Mouse (Mus musculus) midbrain, embryonic 15.5 days (tissue): ENCODE results near the gene Akap9. TPM values are rescaled to one million over a fixed set of nuclear protein-coding genes. Genes with fewer than 3 reads are reported as not detected.
"Not testable (repeated sequence)": the region's sequence is repeated elsewhere in the genome, so short reads cannot be mapped to it uniquely, and the experiment has no call there.

Experiments
- ATAC-seq: fragments of 200-750 bp; cut with Nextera tagmentation; replicated peaks from 2 replicates; pipeline ENCODE4 v1.8.0; 2017; ENCODE audit warnings: moderate TSS enrichment
- H3K27ac ChIP-seq: fragments of 300-500 bp; sonication (generic); 2 replicates; pipeline ENCODE4 v1.5.1; 2015; ENCODE audit warnings: mild to moderate bottlenecking, inconsistent platforms
- H3K27me3 ChIP-seq: fragments of 300-500 bp; sonication (generic); replicated peaks from 2 replicates; pipeline ENCODE4 v1.6.1; 2015; ENCODE audit warnings: inconsistent platforms
- H3K36me3 ChIP-seq: fragments of 300-500 bp; sonication (generic); replicated peaks from 2 replicates; pipeline ENCODE4 v1.6.1; 2015; ENCODE audit warnings: inconsistent platforms
- H3K4me1 ChIP-seq: fragments of 300-500 bp; sonication (generic); 2 replicates; pipeline ENCODE4 v1.6.1; 2015; ENCODE audit warnings: inconsistent platforms
- H3K4me2 ChIP-seq: fragments of 300-500 bp; sonication (generic); 2 replicates; pipeline ENCODE4 v1.6.1; 2015; ENCODE audit warnings: inconsistent platforms, mild to moderate bottlenecking, moderate library complexity
- H3K4me3 ChIP-seq: fragments of 300-500 bp; sonication (generic); 2 replicates; pipeline ENCODE4 v1.5.1; 2015; ENCODE audit warnings: mild to moderate bottlenecking, inconsistent platforms
- H3K9ac ChIP-seq: fragments of 300-500 bp; sonication (generic); 2 replicates; pipeline ENCODE4 v1.6.1; 2015; ENCODE audit warnings: mild to moderate bottlenecking, inconsistent platforms
- H3K9me3 ChIP-seq: fragments of 300-500 bp; sonication (generic); 2 replicates; pipeline ENCODE4 v1.6.1; 2016; ENCODE audit warnings: inconsistent platforms
- WGBS: fragments of 180-500 bp; shearing (Covaris S2); methylation state at CpG from one replicate; pipeline ENCODE4 v1.1.7; 2015; ENCODE audit warnings: mixed read lengths; 5-methylcytosine and 5-hydroxymethylcytosine counted together
- polyA plus RNA-seq: library from polyadenylated mRNA; unstranded; fragments of >200 nt; fragmentation: Nextera tagmentation; extraction: Ambion mirVana; gene quantifications from 2 replicates; pipeline ENCODE4 v1.2.1, GENCODE M21; 2015

The Akap9 gene
- 406 and 434 TPM in 2 replicates for polyA plus RNA-seq

DNA sequence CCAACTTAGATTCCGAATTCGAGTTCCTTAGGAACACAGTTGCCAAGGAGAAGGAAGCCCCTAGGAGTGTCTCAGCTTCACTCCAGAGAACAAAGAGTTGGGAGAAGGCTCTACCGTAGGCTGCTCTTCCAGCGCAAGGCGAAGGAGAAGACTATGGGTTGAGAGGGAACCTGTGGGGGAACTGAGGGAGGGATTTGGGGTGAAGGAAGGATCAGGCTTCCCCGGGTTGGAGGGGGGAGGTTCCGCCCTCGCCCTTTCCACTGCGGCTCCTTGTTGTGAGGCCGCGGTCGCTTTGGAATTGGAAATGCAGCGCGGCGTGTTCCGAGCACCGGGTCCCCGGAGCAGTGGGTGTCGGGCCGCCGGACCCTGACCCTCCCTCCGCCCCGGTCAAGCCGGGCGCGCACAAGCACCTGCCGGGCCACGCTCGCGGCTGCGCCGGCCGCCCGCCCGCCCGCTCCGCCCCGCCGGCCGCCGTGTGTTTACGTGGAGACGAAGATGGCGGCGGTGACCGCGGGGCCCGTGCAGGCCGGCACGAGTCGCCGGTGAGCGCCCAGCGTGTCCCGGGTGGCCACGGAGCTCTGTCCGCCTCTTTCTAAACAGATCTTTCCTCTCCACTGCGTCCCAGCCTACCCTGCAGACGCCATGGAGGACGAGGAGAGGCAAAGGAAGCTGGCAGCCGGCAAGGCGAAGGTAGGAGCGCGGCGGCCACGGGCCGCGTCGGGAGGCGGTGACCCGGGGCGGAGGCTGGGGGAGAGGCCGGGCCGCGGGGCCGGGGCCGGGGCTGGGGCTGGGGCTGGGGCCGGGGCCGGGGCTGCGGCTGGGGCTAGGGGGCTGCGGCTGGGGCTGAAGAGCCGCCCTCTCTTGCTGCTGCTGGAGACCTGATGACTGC lies at the start of gene Akap9:
Gene Akap9, plus strand, starts transcription at position 254 of the 889 bp plus-strand sequence.
- peak within 1 kb of the TSS; percentile 78 for H3K4me2 ChIP-seq
- no peaks in the 10 kb centered on the region for H3K27me3 ChIP-seq
- no peaks in the 10 kb centered on the region for H3K36me3 ChIP-seq
- H3K9me3 ChIP-seq = no peaks in the 10 kb centered on the region
- peak within 1 kb of the TSS; percentile 99 for H3K27ac ChIP-seq
- peak; percentile 87 for ATAC-seq
- peak within 1 kb of the TSS; percentile 100 for H3K9ac ChIP-seq
- H3K4me1 ChIP-seq = peaks cover 40% of the 10 kb centered on the region
- peak within 1 kb of the TSS; percentile 97 for H3K4me3 ChIP-seq
- WGBS = under 1% methylated on average over 79 of the region's 82 CpGs

GRCm38 (mm10) chr5:3886862-3887261 lies 41.0 kb upstream of the Akap9 start:
- 89% methylated on average over 7 of the region's 7 CpGs for WGBS
- not testable (repeated sequence) for H3K9me3 ChIP-seq, H3K4me3 ChIP-seq, H3K27me3 ChIP-seq, H3K4me1 ChIP-seq, H3K4me2 ChIP-seq, ATAC-seq, H3K27ac ChIP-seq, H3K36me3 ChIP-seq, H3K9ac ChIP-seq

- H3K4me2 ChIP-seq = no peak overlapping the region
- H3K9ac ChIP-seq = no peak overlapping the region
- no peak for ATAC-seq
- no peaks in the 10 kb centered on the region for H3K27me3 ChIP-seq
- H3K4me3 ChIP-seq = no peak overlapping the region
- H3K27ac ChIP-seq = no peak overlapping the region
- no peaks in the 10 kb centered on the region for H3K36me3 ChIP-seq
- H3K4me1 ChIP-seq = peaks cover 10% of the 10 kb centered on the region
- no peaks in the 10 kb centered on the region for H3K9me3 ChIP-seq
Measured at GRCm38 (mm10) chr5:3889201-3889600, 38.7 kb upstream of the Akap9 start.

DNA sequence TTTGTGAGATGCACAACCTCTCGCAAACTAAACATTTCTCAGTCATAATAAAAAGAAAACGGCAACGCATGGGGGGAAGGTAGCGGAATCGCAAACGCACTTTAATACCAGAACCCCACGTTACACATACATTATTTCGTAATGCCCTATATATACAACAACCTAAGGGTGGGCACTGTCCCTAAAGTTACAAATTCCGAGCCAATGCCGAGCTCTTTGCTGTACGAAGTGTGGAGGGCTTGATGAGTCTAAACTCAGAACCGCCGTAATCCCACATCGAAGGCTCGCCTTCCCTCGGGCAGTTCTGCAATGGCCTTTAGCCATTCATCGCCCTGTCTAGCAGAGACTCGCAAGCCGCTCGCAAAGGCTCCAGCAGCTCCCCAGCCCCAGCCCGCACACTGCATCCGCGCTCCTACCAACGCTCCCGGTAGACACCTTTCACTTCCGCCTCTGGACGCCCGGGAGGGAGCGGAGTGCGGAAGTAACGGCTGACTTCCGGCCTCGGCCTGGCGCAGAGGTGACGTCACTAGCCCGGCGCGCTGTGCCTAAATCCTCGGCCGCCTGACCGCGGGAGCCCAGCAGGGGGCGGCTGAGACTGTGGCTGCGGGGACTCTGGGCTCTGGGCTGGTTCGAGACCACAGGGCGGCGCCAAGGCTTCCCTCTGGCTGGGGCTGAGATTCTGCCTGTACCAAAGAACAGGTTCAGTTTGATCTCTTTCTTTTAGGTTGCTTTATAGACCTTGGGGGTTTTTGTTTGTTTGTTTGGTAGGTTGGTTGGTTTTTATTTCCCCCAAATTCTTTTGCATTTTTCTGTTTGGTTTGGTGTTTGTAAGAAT lies 34.2 kb upstream of the Akap9 start, which contains the start of gene Mterf1a:
Gene Mterf1a, minus strand, starts transcription at position 475 of the 835 bp plus-strand sequence.
- 0% methylated on average over 9 of the region's 47 CpGs for whole genome bisulfite sequencing
- ATAC-seq = peak; percentile 99
- not testable (repeated sequence) for H3K9me3 ChIP-seq

GRCm38 (mm10) chr5:3894294-3894619 lies 33.6 kb upstream of the Akap9 start:
- H3K4me1 ChIP-seq, H3K9me3 ChIP-seq, H3K27ac ChIP-seq, H3K36me3 ChIP-seq, H3K9ac ChIP-seq, H3K27me3 ChIP-seq: not testable (repeated sequence)
- Histone ChIP-seq H3K4me2 (0 out of 2 replicates have a peak overlapping the region, but pooled peaks have one; percentile 34), H3K4me3 (peak overlapping the region; percentile 32; the same call in 1 of the 2 replicates)
- 96% methylated on average over 4 of the region's 4 CpGs for WGBS
- peak; percentile 18; the same call in 1 of the 2 replicates for ATAC-seq

More for the DNA sequence above, 34.2 kb upstream of the Akap9 start, which contains the start of gene Mterf1a:
- not testable (repeated sequence) for H3K27ac ChIP-seq, H3K4me1 ChIP-seq, H3K36me3 ChIP-seq, H3K27me3 ChIP-seq
- H3K4me2 ChIP-seq = peak within 1 kb of the TSS; percentile 62
- H3K9ac ChIP-seq = peak within 1 kb of the TSS; percentile 39; the same call in 1 of the 2 replicates
- H3K4me3 ChIP-seq = peak within 1 kb of the TSS; percentile 42

DNA sequence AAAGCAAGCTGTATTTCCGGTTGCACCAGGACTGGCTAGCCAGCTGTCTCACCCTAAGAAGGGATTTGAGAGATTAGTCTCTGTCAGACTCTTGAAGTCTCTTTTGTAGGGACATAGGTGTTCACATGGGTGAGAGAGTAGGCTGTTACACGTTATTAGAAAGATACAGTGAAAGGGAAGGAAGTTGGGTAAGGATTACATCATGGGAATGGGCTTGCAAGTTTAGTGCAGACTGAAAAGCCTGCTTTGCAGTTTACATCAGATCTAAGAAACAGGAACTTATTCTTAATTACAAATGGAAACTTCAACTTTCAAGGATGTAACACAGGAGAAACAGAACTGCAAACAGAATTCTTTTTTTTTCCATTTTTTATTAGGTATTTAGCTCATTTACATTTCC lies 22.4 kb upstream of the Akap9 start:
- no peaks in the 10 kb centered on the region for H3K4me1 ChIP-seq
- H3K36me3 ChIP-seq = no peaks in the 10 kb centered on the region
- no peaks in the 10 kb centered on the region for H3K9me3 ChIP-seq
- no peak overlapping the region for H3K4me3 ChIP-seq
- H3K4me2 ChIP-seq = no peak overlapping the region
- no peak for ATAC-seq
- no peak overlapping the region for H3K9ac ChIP-seq
- no peaks in the 10 kb centered on the region for H3K27me3 ChIP-seq
- WGBS = 66% methylated on average over 2 of the region's 2 CpGs
- H3K27ac ChIP-seq = no peak overlapping the region

DNA sequence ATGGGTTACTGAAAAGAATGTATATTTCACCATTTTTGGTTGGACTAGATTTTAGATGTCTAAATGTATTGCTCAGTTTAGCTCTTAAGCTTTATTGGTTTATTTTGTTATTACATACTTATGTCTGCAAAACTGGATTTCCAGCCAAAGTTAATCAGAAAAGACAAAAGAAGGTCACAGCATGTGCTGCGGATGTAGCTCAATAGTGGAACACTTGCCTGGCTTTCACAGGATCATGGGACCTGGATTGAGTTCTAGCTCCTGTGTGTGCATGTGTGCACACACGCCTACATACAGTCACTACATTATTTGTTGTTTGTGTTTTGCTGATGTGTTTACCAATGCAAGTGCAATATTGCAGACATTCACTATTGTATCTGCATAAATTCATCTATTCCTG lies 5.5 kb upstream of the Akap9 start:
- H3K27ac ChIP-seq = no peak overlapping the region
- H3K4me3 ChIP-seq = no peak overlapping the region
- ATAC-seq = no peak
- H3K36me3 ChIP-seq = no peaks in the 10 kb centered on the region
- WGBS = 93% methylated on average over 2 of the region's 2 CpGs
- H3K4me2 ChIP-seq = no peak overlapping the region
- no peaks in the 10 kb centered on the region for H3K9me3 ChIP-seq
- no peak overlapping the region for H3K9ac ChIP-seq
- H3K27me3 ChIP-seq = no peaks in the 10 kb centered on the region
- H3K4me1 ChIP-seq = peaks cover 13% of the 10 kb centered on the region

- Histone ChIP-seq H3K9ac (no peak overlapping the region), H3K4me3 (no peak overlapping the region), H3K9me3 (no peaks in the 10 kb centered on the region), H3K27ac (peak overlapping the region; percentile 62), H3K27me3 (no peaks in the 10 kb centered on the region), H3K4me1 (peaks cover 32% of the 10 kb centered on the region), H3K4me2 (peak overlapping the region; percentile 78), H3K36me3 (no peaks in the 10 kb centered on the region)
- ATAC-seq = no peak
- 26% methylated on average over 4 of the region's 4 CpGs for WGBS
Measured at GRCm38 (mm10) chr5:3926666-3927065, 1.2 kb upstream of the Akap9 start.

- no peaks in the 10 kb centered on the region for H3K36me3 ChIP-seq
- no peaks in the 10 kb centered on the region for H3K27me3 ChIP-seq
- peak overlapping the region; percentile 97 for H3K4me3 ChIP-seq
- H3K9ac ChIP-seq = peak overlapping the region; percentile 100
- peak overlapping the region; percentile 99 for H3K27ac ChIP-seq
- peak overlapping the region; percentile 78 for H3K4me2 ChIP-seq
- 0% methylated on average over 12 of the region's 12 CpGs for WGBS
- no peaks in the 10 kb centered on the region for H3K9me3 ChIP-seq
- ATAC-seq = peak; percentile 73
- H3K4me1 ChIP-seq = peaks cover 45% of the 10 kb centered on the region
Measured at GRCm38 (mm10) chr5:3928690-3929046, 814 bp downstream of the Akap9 start.

DNA sequence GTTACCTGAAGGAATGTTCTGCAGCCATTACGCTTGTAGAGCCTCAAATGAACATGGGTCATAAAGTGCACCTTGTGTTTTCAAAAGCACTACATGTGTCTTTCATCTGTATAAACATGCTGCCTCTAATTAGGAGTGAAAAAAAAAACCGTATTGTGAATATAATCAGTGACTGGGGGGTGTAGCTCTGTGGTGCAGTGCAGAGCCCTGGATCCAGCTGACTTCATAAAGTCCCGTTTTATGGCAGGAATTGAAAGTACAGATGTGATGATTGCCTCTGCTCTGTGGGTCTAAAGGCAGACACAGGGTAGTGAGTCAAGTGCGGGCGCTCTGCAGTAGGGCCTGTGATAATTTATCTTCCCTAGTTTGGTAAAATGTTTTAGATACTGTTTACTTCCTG lies 2.9 kb downstream of the Akap9 start:
- Histone ChIP-seq H3K4me1 (peaks cover 47% of the 10 kb centered on the region), H3K4me3 (peak overlapping the region; percentile 97), H3K27ac (no peak overlapping the region; the same call in 1 of the 2 replicates), H3K9me3 (no peaks in the 10 kb centered on the region), H3K27me3 (no peaks in the 10 kb centered on the region), H3K9ac (peak overlapping the region; percentile 100; the same call in 1 of the 2 replicates), H3K4me2 (peak overlapping the region; percentile 78), H3K36me3 (no peaks in the 10 kb centered on the region)
- WGBS = 58% methylated on average over 5 of the region's 5 CpGs
- ATAC-seq = no peak

DNA sequence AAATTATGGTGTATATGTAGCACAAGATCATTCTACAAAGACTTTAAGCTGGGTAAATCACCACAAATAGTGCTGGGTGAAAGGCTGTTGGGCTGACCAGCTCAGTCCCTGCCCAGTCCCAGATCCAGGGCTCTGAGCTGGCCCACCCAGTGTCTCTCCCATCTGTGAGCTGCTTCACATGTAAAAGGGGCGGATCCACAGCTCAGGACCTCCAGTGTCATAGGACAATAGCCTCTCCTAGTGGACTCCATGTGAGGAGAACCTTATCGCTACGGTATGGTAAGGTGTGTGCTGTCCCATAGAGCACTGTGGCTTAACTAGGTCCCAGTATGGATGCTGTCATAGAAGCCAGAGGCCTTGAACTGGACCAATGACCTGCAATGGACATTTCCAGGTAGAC lies 3.8 kb downstream of the Akap9 start:
- no peak overlapping the region for H3K27ac ChIP-seq
- no peak overlapping the region for H3K4me3 ChIP-seq
- peaks cover 43% of the 10 kb centered on the region for H3K4me1 ChIP-seq
- ATAC-seq = no peak
- H3K27me3 ChIP-seq = no peaks in the 10 kb centered on the region
- H3K9me3 ChIP-seq = no peaks in the 10 kb centered on the region
- H3K4me2 ChIP-seq = peak overlapping the region; percentile 15; the same call in 1 of the 2 replicates
- 89% methylated on average over 3 of the region's 3 CpGs for WGBS
- H3K9ac ChIP-seq = no peak overlapping the region
- H3K36me3 ChIP-seq = no peaks in the 10 kb centered on the region

DNA sequence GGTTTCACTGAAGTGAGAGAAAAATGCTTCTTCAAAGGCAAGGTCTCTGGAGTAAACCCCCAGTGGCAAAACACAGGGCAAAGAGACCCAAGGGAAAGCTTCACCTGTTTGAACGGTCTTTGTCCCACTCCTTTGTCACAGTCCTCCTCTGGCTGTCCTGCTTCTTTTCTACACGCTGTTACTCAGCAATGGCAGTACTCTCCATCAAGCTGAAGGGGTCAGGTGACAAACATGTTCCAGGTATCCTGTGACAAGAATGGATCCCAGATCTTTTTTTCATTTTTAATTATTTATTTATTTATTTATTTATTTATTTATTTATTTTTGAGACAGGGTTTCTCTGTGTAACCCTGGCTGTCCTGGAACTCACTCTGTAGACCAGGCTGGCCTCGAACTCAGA lies 5.7 kb downstream of the Akap9 start:
- H3K4me1 ChIP-seq = peaks cover 39% of the 10 kb centered on the region
- no peak overlapping the region for H3K9ac ChIP-seq
- H3K4me3 ChIP-seq = no peak overlapping the region
- H3K27ac ChIP-seq = no peak overlapping the region
- ATAC-seq = no peak
- H3K4me2 ChIP-seq = no peak overlapping the region
- H3K27me3 ChIP-seq = no peaks in the 10 kb centered on the region
- 88% methylated on average over 3 of the region's 3 CpGs for whole genome bisulfite sequencing
- no peaks in the 10 kb centered on the region for H3K9me3 ChIP-seq
- H3K36me3 ChIP-seq = no peaks in the 10 kb centered on the region
